Mouse (Mus musculus) heart, adult 2 months (tissue): ENCODE measurements at regions not wholly inside any gene's neighbourhood (a gene's known extent, or its start where the extent isn't known, plus 50 kb on each side); places are given as distances from the start of the nearest gene placed in this dataset.

ENCODE experiments used
- CTCF ChIP-seq: fragments of 200-600 bp; IDR thresholded peaks from 2 replicates; pipeline ENCODE4 v1.8.1; 2022; ENCODE audit warnings: antibody characterized with exemption, mild to moderate bottlenecking, moderate library complexity
- EP300 ChIP-seq: fragments of 200-500 bp; IDR thresholded peaks from 2 replicates; pipeline ENCODE4 v1.6.1; 2011; ENCODE audit warnings: low read depth, low read length, control low read depth; ENCODE audit not compliant: insufficient read depth
- POLR2A ChIP-seq: fragments of 200-500 bp; IDR thresholded peaks from 2 replicates; pipeline ENCODE4 v1.6.1; 2011; ENCODE audit warnings: mild to moderate bottlenecking, low read depth, low read length, control low read depth; ENCODE audit not compliant: insufficient read depth

GRCm38 (mm10) chr8:28547236-28547635 is 1099.8 kb downstream of the Poteg start:
- no peak for TF ChIP-seq POLR2A
- TF ChIP-seq CTCF, result no peak
- no peak for TF ChIP-seq EP300
